Mouse (Mus musculus) heart, adult 8-10 months (tissue): Measurements from ENCODE around the gene Lef1. TPM values are rescaled to one million over a fixed set of nuclear protein-coding genes. Genes with fewer than 3 reads are reported as not detected.

ENCODE experiments used
- DNase-seq: peaks from one replicate; pipeline ENCODE4 v3.0.0; 2022; ENCODE audit warnings: low spot score
- total RNA-seq, 4 experiments: library from RNA; stranded (reverse); gene quantifications; 2 replicates each; pipeline ENCODE4 v1.2.4; 2022

The Lef1 gene
- total RNA-seq = under 1 TPM in 3 of 4 experiments, not detected in 1; 0.14 to 0.31 (median 0.26) TPM

DNA sequence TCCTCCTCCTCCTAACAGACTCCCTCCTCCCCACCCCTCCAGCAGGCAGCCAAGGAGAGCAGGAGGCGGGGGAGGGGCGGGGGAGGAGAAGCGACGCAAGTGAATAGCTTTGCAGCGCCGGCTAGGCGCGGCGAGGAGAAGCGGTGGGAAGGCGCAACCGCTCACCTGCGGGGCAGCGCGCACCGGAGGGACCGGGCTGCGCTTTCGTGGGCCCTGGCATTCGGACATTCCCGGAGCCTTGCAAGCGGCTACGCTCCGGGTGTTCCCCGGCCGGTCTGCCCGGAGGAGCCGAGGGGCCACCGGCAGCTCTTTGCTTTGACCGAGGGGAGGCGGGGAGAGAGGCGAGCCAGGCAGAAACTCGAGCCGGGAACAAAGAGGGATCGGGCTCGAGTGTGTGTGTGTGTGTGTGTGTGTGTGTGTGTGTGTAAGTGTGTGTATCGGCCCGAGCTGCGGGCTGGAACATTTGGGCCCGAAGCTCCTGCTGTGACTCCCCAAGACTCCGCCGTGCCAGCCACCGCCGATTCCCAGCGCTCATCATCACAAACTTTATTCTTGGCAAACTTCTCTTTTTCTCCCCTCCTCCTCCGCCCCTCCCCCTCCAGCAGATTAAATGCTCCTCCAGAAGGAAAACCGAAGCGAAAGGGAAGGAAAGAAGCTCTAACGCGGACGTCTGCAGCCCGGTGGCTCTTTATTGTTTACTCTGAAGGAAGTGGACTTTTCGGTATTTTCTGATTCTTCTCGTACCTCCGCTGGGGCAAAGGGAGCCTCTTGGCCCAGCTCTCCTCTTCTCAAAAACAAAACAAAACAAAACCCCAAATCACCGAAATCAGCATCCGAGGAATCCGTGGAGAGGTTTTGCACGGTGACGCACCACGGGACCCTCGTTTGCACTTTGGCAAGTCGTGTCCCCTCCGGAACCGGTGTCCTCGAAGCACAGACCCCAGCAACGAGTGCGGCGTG lies at the start of gene Lef1:
Lef1 (plus strand) TSS at position 281 of the 960 bp plus-strand sequence.
- DNase-seq = no peak

DNA sequence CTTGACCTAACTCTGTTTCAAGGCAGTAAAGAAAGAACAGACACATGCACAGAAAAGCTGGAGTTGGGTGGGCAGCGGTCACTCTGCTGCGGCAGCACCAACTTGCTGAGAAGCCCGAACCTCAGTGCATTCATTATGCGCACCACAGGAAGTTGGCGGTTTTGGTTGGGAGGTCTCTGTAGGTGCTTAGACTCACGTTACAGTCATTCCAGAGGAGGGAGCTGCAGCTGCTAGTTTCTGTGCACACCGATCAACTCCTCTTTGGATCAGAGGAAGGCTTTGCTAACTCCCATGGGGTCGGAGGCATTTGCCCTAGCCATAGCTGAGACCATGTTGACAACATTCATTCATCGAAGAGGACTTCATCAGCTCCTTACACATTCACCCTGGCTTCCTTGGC lies 45.3 kb upstream of the Lef1 start:
- no peak for DNase-seq

DNA sequence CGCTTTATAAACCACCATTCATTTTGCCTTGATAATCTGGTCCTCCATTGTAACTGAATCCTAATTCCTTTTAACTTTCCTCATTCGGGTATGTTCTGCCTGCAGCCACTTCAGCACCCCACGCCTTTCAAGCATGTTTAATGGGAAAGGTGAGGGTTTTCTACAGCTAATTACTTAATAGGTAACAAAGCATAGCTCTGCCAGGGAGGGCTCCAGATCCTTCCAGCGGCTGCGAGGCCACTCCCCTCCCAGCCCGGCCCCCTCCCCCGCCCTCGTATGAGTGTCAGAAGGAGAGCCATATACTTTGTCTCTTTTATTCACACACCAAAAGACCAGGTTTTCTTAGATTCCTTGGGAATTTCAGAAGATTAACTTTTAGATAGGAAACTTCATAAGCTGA lies 44.1 kb upstream of the Lef1 start:
- no peak for DNase-seq

DNA sequence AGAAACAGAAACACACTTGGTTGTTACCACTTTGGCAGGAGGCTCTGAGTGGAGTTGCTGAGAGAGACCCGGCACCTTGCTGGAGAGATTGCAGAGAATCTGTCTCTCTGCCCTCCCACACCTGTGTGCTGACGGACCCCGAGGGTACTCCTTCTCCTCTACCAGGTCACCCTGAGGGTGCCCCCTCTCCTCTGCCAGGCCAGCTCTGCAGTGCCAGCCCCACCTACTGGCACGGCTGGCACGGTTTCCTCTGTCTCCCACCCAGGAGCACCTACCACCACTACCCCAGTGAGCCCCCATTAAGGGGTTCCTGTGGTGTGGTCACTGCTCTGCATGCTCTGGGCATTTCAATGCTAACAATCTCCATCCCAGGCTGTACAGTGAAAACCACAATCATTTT lies 42.3 kb upstream of the Lef1 start:
- no peak for DNase-seq

DNA sequence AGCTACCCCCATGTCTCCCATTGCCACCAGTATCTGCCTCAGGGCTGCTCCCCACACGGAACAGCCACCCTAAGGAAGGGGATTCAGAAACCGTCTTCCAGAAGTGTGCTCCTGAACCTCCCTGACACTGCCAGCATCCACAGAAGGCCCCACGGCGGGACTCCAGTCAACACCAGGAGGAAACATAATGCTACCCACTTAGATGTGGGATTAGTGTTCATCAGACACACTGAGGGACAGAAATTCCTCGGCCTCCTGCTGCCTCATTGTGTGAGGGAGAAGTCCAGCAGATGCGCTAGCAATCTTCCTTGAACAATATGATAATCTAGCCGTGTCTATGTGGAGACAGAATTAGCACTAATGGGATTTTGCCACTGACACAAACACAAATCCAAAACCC lies 40.1 kb upstream of the Lef1 start:
- no peak for DNase-seq

DNA sequence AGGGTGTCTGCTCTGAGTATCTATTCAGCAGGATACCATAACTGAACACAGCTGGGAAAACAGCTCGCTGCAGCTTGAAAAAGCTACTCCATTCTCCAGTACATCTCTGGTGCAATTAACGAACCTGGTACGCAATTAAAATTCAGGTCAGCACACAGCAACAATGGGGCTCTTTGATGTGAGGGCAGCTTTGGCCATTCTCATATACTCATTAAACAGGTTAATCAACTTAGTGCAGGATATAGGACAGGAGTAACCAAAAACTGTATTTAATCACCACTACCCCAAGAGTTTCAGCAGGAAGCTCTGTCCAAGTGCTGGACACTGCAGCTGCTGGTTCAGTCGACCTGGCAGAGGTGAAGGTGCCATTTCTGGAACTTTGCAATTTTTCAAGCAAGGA lies 37.6 kb upstream of the Lef1 start:
- DNase-seq = no peak

DNA sequence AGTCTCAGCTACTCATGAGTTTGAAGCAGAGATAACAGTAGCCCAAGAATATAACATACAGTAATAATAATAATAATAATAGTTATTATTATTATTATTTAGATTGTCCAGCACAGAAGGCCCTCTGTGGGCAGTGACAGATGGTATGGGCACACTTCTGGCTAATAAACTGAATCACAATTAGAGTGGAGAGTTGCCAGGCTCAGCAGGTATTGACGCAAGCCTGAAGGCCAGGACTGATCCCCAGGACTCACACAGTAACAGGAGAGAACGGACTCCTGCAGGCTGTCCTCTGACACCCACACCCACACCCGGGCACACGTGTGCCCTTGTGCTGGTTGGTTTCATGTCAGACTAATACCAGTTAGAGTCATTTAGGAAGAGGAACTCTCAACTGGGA lies 36.3 kb upstream of the Lef1 start:
- no peak for DNase-seq

DNA sequence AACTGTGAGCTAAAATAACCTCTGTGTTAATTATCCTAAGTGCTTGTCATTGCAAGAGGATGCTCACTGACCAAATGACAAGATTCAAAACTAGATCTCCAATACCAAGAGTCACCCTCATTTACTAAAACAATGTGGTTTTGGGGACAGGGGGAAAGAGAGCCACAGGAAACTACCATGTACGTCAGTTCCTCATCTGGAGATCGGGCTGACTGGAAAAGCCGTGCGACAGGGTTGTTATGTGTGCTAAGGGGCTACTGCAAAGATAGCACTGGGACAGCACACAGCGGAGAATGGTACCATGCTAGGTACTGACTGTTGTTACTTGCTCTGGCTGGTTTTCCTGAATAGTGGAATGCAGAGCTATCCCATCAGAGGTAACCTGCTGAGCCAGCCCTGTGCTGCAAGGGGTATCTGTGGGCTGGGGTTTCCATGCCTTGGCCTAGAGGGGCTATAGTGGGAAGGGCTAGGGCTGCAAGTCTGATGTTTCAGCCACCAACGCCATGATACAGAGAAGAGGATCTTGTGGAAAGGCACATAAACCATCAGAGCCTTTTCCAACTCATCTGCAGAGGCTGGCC lies 32.1 kb upstream of the Lef1 start:
- DNase-seq = no peak

DNA sequence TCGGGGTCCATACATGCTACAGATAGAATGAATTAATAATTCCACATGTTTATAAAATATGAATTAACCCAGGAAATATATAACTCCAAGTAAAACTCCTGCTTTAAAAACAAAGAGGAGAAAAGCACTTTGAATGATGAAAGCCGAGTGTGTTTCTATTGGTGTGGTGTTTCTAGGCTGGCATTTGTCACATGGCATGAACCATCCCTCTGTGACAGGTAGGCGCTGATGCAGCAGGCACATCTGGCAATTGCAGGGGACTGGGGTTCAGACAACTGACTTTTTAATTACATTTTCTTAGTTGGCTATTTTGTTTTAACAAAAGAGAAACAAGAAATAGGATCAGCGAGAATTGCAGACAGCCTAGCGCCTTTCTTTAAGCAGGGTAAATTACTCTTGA lies 31.6 kb upstream of the Lef1 start:
- no peak for DNase-seq

DNA sequence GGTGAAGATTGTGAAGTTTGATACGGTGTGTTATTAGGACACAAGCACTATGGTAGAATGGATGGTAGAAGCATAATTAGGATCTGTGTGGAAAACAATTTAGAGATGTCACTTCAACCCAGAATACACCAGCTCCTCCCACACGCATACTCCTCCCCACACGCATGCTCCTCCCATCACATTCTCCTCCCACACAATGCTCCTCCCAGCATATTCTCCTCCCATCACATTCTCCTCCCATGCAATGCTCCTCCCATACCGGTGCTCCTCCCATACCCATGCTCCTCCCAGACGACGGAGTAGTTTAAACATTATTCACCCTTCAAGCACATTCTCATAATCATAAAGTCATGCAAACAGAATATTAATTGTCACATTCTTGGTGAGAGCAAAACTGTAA lies 26.5 kb upstream of the Lef1 start:
- no peak for DNase-seq

DNA sequence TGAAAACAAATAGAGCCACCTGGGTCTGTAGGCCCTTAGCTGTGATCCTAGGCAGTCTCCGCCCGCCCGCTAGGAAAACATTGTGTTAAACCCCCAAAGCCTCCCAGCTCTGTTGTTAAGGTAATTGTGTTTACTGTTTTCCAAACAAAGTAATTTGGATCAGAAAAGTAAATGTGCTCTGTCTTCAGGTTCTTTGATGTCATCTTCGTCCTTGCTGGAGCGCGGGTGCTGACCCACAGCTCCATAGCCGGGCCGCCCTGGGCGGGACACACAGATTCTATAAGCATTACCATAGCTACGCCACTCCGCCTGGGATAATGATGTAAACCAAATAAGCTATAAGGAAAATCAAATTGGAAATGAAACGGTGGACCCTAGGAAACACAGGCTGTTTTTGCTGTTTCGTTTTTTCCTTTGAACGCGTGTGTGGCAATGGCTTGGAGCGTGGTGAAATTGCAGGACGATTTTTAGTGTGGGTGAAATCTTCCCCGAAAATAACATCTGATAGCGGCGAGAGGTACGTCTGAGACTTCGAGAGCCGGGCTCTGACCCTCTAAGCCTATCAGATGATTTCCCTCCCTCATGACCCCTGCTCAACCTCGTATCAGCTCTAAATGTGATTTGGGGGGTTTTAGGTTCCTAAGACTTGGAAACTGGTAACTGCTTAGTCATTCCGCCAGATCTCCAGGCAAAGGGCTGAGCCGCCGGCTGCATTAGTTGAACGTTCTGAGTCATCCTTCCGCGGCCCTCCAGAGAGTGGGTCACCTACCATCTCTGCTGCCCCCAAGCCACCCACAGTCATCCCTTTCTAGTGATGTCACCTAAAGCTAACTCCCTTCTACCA lies 25.3 kb upstream of the Lef1 start:
- DNase-seq = no peak

DNA sequence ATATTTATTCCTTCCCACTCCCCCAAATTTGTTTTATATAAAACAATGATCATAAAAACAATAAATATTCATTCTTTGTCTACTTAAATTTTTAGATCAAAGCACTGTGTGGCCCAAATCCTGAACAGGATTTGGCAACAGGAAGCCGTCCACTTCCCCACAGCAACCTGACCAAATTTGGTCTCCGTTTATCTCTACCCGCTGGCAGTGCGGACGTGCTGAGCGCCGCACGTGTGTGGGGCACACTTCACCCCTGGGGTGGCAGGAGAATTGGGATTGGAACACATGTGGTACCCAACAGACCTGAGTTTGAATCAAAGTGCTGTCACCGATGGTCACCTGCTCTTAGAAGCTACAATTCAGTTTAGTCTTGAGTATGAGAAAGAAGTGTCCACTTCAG lies 24.3 kb upstream of the Lef1 start:
- DNase-seq = no peak

DNA sequence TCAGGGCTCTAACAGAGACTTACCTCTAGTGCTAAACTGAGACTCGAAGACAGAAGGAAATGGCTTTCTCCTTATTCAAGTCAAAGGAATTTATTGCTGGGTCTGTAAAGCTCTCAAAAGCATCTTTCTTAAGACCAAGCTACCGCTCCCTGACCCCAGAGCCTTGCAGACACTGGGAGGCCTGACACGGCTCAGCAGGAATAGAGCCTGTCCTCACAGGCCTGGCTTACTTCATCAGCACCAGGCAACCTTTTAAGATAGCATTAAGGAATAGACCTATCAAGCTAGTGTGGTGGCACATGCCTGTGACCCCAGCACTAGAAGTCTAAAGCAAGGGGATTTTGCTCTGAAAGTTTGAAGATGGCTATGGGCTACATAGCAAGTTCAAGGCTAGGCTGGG lies 20.6 kb upstream of the Lef1 start:
- no peak for DNase-seq

DNA sequence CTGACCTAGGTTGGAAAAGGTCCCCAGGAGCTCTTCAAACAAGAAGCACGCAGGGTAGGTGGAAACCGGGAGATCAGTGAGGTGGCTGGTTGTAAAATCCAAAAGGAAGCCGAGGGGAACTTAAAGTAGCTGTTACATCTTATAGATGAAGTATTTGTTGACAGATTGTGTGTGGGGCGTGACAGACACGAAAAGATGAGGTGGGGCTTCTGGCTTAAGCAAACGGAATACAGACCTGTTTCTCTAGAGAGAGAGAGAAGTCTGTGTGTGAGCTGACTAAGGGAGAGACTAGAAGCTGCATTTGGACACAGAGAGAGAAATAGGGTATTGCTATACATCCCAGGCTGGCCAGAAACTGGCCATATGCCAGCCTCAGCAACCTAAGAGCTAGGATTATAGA lies 18.2 kb upstream of the Lef1 start:
- no peak for DNase-seq

DNA sequence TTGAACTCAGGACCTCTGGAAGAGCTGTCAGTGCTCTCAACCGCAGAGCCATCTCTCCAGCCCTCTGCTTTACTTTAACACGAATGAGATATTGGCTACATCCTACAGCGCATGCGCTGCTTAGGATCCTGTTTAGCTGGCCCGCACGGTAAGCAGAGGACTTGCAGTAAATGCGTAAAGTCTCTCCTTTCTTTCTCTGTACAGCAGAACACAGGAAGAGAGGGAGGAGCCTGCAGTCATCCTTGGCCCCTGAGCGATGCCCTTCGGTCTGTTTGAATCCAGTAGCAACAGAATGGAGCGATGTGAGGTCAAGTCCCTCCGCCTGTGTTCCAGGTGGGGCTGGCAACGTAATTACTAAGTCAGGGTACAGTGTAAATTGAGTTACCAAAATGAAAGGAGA lies 16.5 kb upstream of the Lef1 start:
- DNase-seq = no peak

DNA sequence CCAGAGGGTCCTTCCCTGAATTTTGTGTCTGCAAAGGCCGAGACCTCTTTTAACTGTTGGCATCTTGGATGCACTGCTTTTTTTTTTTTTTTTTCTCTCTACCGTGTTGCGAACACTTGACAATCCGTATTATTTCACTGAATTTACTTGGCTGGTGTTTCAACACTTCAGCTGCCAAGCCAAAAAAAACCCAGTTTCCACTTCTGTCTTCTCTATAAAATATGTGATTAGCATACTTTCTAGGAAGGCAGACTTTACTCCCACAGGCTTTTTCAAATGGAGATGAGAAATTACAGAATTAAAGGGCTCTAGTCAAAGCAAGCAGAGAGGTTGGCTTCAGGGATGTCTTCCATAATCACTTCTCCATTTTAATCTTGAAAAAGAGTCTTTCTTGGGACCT lies 14.2 kb upstream of the Lef1 start:
- no peak for DNase-seq

DNA sequence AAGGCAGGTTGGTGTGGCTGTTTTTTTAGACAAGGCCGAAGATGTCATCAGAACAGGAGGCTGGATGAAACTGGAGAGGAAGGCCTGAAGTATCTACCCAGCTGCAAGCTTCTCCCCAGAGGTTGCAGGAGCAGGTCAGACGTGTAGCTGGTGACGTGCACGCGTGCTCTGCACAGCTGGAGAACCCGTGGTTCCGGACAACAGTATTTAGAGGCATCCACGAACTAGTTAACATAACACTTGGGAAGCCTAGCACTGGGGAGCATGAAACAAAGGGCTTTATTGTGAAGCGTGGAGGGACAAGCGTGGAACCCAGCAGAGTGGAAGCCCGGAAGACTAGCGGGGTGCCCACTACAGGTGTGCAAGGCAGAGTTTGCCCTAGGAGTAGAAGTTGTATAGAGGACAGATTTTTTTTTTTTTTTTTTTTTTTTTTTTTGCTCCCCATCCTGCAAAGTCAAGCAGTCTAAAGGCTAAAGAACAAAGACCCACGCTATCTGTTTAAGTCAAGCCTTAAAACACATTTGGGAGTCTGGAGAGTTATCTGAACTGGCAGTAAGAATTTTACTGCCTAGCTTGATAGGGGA lies 8.0 kb upstream of the Lef1 start:
- no peak for DNase-seq

DNA sequence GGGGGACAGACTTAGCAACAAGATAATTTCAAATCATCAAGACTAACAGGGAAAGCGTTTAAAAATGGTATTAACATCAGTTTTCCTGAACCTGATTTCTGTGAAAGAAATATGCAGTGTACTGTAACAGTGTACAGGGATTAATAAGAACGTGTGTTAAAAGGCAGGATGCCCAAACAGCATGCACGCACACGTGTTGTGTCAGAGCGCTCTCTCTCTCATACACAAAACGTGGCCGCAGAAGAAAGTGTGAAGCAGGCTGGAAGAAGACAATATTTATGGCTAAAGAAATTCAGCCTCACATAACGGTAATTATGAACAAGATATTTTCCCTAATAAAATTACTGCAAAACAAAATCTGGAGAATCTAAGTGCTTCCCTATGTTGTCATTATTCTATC lies 4.9 kb upstream of the Lef1 start:
- no peak for DNase-seq

DNA sequence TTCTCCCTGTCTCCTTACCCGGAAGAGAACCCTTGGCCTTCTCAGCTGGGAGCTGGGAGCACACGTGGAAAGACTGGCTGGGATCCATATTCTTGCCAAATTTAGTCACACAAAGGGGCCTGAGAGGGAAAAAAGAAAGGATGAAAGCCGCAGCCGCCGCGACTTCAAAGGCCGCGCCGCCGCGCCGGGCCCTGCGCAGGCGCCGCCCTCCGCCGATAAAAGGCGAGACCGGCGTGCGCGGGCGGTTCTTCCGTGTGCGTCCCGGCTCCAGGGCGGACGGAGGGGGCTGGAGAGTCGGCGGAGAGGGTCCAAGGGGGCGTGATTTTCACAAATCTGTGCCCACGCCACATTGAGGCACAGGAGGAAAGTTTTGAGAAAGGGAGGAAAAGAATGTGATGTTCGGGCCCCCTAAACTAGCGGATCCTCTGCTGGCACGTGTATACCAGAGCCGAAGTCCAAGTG lies 4.3 kb upstream of the Lef1 start:
- no peak for DNase-seq

DNA sequence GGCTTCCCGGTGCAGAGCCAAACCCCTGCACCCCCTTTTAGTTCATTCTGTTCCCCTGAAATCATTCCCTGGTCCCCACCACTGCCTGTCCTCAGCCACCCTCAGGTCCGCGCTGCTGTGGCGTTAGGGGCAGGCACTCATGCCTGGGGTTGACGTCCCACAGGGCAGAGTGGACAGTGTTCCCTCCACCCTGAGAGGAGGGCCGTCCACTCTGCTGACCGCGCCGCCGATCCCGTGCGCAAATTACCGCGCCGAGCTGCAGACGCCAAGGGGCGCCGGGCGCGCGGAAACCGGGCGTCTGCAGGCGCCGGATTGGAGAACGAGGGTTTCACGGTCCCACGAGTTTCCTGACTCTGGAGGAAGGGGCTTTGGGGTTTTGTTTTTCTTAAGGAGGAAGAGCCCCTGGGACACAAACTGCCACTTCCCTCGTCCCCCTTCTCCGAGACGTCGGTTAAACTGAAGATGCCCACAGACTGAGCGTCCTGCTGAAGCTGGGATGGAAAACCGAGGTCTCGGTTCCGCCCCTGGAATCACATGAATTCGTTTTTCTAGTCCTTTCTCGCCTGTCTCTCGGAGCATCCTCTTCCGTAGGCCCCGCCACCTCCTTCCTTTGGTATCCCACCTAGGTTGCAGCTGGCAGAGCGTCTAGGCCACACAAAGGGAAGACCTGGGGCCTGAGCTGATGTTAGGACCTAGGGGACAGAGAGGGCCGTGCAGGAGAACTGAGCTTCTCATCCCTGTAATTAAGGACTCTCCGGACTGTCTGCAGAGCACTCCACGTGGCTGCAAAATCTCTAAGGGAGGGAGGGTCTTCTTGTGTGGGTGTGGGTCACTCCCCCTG lies 3.6 kb upstream of the Lef1 start:
- DNase-seq = no peak
